Mouse (Mus musculus) E14TG2a.4 (cell line): ENCODE measurements around the gene Ptpa.

Experiments used
- H3K27me3 ChIP-seq: 2 replicates; pipeline ENCODE4 v1.6.1; 2014; ENCODE audit warnings: low read length, control low read depth; ENCODE audit not compliant: insufficient read depth
- H3K36me3 ChIP-seq: 2 replicates; pipeline ENCODE4 v1.6.1; 2014; ENCODE audit warnings: low read length, control low read depth; ENCODE audit not compliant: insufficient read depth
- H3K4me1 ChIP-seq: replicated peaks from 2 replicates; pipeline ENCODE4 v1.6.1; 2014; ENCODE audit warnings: low read depth, low read length, control low read depth
- H3K4me3 ChIP-seq: replicated peaks from 2 replicates; pipeline ENCODE4 v1.5.1; 2014; ENCODE audit warnings: mild to moderate bottlenecking, low read length
- H3K9me3 ChIP-seq: 2 replicates; pipeline ENCODE4 v1.6.1; 2014; ENCODE audit warnings: low read length, control low read depth
- CTCF ChIP-seq: conservative IDR thresholded peaks from 2 replicates; pipeline ENCODE4 v1.5.1; 2014; ENCODE audit warnings: low read length
- NANOG ChIP-seq: IDR thresholded peaks from 2 replicates; pipeline ENCODE4 v1.6.1; 2014; ENCODE audit warnings: borderline replicate concordance, low read length, mixed read lengths
- POU5F1 ChIP-seq: IDR thresholded peaks from 2 replicates; pipeline ENCODE4 v1.6.1; 2014; ENCODE audit warnings: low read length, borderline replicate concordance

The Ptpa gene

GRCm38 (mm10) chr2:30384814-30385213 lies 31.0 kb upstream of the Ptpa start:
- Histone ChIP-seq H3K4me3 (no peak overlapping the region), H3K36me3 (peaks cover 59% of the 10 kb centered on the region), H3K27me3 (no peaks in the 10 kb centered on the region), H3K9me3 (no peaks in the 10 kb centered on the region), H3K4me1 (0 out of 2 replicates have a peak, but pooled peaks cover 5% of the 10 kb centered on the region)
- no peak for TF ChIP-seq POU5F1
- TF ChIP-seq NANOG, result no peak
- TF ChIP-seq CTCF, result no peak

- TF ChIP-seq POU5F1, result no peak
- no peak for TF ChIP-seq NANOG
- no peak for TF ChIP-seq CTCF
- Histone ChIP-seq H3K4me3 (no peak overlapping the region), H3K36me3 (peaks cover 52% of the 10 kb centered on the region), H3K4me1 (peaks cover 9% of the 10 kb centered on the region), H3K27me3 (no peaks in the 10 kb centered on the region), H3K9me3 (no peaks in the 10 kb centered on the region)
Observed at GRCm38 (mm10) chr2:30385591-30385990, 30.2 kb upstream of the Ptpa start.

- peaks cover 40% of the 10 kb centered on the region for H3K36me3 ChIP-seq
- peaks cover 21% of the 10 kb centered on the region for H3K4me1 ChIP-seq
- TF ChIP-seq CTCF (no peak), NANOG (no peak), POU5F1 (no peak)
- no peaks in the 10 kb centered on the region for H3K27me3 ChIP-seq
- no peak overlapping the region for H3K4me3 ChIP-seq
- H3K9me3 ChIP-seq, result no peaks in the 10 kb centered on the region
Observed at GRCm38 (mm10) chr2:30386913-30387312, 28.9 kb upstream of the Ptpa start.

GRCm38 (mm10) chr2:30389000-30389399 lies 26.8 kb upstream of the Ptpa start:
- TF ChIP-seq CTCF, result peak; percentile 66
- no peak for TF ChIP-seq POU5F1
- no peaks in the 10 kb centered on the region for H3K27me3 ChIP-seq
- no peak overlapping the region for H3K4me3 ChIP-seq
- peaks cover 35% of the 10 kb centered on the region for H3K4me1 ChIP-seq
- H3K9me3 ChIP-seq, result no peaks in the 10 kb centered on the region
- peaks cover 24% of the 10 kb centered on the region for H3K36me3 ChIP-seq

- Histone ChIP-seq H3K4me1 (peaks cover 64% of the 10 kb centered on the region), H3K36me3 (peaks cover 35% of the 10 kb centered on the region), H3K9me3 (no peaks in the 10 kb centered on the region), H3K27me3 (no peaks in the 10 kb centered on the region), H3K4me3 (peak within 1 kb of the TSS; percentile 94)
- no peak for TF ChIP-seq POU5F1
- no peak for TF ChIP-seq NANOG
- TF ChIP-seq CTCF, result no peak
Observed at GRCm38 (mm10) chr2:30392114-30392576, 23.7 kb upstream of the Ptpa start, which contains the start of gene Dolpp1. Dolpp1 (plus strand) TSS chr2:30392254.

GRCm38 (mm10) chr2:30392577-30393369 lies 23.1 kb upstream of the Ptpa start:
- Histone ChIP-seq H3K4me3 (peak overlapping the region; percentile 94), H3K36me3 (peaks cover 41% of the 10 kb centered on the region), H3K9me3 (no peaks in the 10 kb centered on the region), H3K4me1 (peaks cover 70% of the 10 kb centered on the region), H3K27me3 (no peaks in the 10 kb centered on the region)
- TF ChIP-seq CTCF (no peak), POU5F1 (no peak), NANOG (no peak)

- peaks cover 47% of the 10 kb centered on the region for H3K36me3 ChIP-seq
- TF ChIP-seq NANOG, result no peak
- TF ChIP-seq CTCF, result no peak
- no peak for TF ChIP-seq POU5F1
- peaks cover 75% of the 10 kb centered on the region for H3K4me1 ChIP-seq
- no peaks in the 10 kb centered on the region for H3K9me3 ChIP-seq
- H3K27me3 ChIP-seq, result no peaks in the 10 kb centered on the region
- H3K4me3 ChIP-seq, result peak overlapping the region; percentile 94
Observed at GRCm38 (mm10) chr2:30393370-30393656, 22.5 kb upstream of the Ptpa start.

GRCm38 (mm10) chr2:30395757-30396156 lies 20.1 kb upstream of the Ptpa start:
- peak overlapping the region; percentile 30; the same call in 1 of the 2 replicates for H3K4me3 ChIP-seq
- TF ChIP-seq POU5F1 (no peak), CTCF (no peak), NANOG (no peak)
- H3K4me1 ChIP-seq, result peaks cover 89% of the 10 kb centered on the region
- no peaks in the 10 kb centered on the region for H3K9me3 ChIP-seq
- H3K36me3 ChIP-seq, result peaks cover 63% of the 10 kb centered on the region
- no peaks in the 10 kb centered on the region for H3K27me3 ChIP-seq
